Mouse (Mus musculus): Measurements from ENCODE around the gene Parp6. TPM values are rescaled to one million over a fixed set of nuclear protein-coding genes. Genes with fewer than 3 reads are reported as not detected.

Gene Parp6
- polyA plus RNA-seq, 1 experiment from 2014 or later, result 12.5 TPM

- 11% methylated on average over 47 of the region's 47 CpGs for WGBS (ENCODE audit: missing documents)
- Histone ChIP-seq H3K36me3 (ENCODE audit: inconsistent target) (peaks cover 31% of the 10 kb centered on the region), H3K4me3 (ENCODE audit: inconsistent target) (no peak within 1 kb of the TSS), H3K79me2 (ENCODE audit: inconsistent target) (no peaks in the 10 kb centered on the region), H3K27ac (no peak within 1 kb of the TSS)
Observed at GRCm38 (mm10) chr9:59679678-59680533, 62.8 kb downstream of the Parp6 start, which contains the start of gene Gramd2. TSS of gene Gramd2 (plus strand) at chr9:59680144.

DNA sequence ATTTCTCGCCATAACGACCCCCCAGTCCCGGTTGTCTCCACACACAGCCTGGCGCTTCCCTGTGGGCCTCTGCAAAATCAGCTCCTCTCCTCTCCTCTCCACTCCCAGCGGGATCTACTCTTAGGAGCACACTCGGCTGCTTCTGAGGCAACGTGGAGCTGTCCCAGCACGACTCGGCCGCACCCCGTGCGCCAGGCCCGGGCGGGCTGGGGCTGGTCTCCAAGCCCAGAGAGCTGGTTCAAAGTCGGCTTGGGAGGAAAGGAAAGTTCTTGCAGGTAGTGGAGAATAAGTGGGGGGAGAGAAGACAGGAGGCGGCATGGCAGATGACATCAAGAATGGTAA, 63.4 kb downstream of the Parp6 start:
- WGBS (ENCODE audit: missing documents), result 49% methylated on average over 16 of the region's 16 CpGs
- H3K4me3 ChIP-seq (ENCODE audit: inconsistent target), result no peak overlapping the region
- no peaks in the 10 kb centered on the region for H3K79me2 ChIP-seq (ENCODE audit: inconsistent target)
- H3K27ac ChIP-seq, result no peak overlapping the region
- peaks cover 25% of the 10 kb centered on the region for H3K36me3 ChIP-seq (ENCODE audit: inconsistent target)

GRCm38 (mm10) chr9:59684020-59684419, 66.9 kb downstream of the Parp6 start:
- no peak overlapping the region for H3K4me3 ChIP-seq (ENCODE audit: inconsistent target)
- 79% methylated on average over 2 of the region's 2 CpGs for WGBS (ENCODE audit: missing documents)
- no peak overlapping the region for H3K27ac ChIP-seq
- no peaks in the 10 kb centered on the region for H3K79me2 ChIP-seq (ENCODE audit: inconsistent target)
- no peaks in the 10 kb centered on the region; the same call in 1 of the 2 replicates for H3K36me3 ChIP-seq (ENCODE audit: inconsistent target)

- no peaks in the 10 kb centered on the region for H3K79me2 ChIP-seq (ENCODE audit: inconsistent target)
- H3K36me3 ChIP-seq (ENCODE audit: inconsistent target), result no peaks in the 10 kb centered on the region
- H3K27ac ChIP-seq, result no peak overlapping the region
- no peak overlapping the region for H3K4me3 ChIP-seq (ENCODE audit: inconsistent target)
- 21% methylated on average over 6 of the region's 6 CpGs for WGBS (ENCODE audit: missing documents)
Observed at GRCm38 (mm10) chr9:59687416-59688046, 70.4 kb downstream of the Parp6 start.

DNA sequence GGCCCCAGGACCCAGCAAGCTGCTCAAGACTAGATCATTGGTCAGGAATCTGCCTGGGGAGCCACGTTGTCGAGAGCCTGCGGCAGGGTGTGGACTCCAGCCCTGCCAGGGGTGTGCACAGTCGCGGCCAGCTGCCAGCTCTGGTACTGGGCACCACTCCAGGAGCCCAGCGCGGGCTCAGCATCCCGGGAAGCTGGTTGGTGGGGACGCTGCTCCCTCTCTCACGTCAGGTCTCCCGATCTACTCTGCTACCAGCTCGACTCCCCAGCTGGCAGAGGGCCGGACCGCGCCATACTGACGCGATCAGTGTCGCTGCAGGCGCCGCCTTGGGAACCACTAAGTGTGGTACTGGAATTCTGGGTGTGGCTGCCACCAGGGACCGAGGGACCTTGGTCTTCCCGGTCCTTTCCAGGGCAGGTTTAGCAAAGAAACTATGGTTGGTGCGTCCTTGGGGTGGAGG, 74.6 kb downstream of the Parp6 start:
- 23% methylated on average over 22 of the region's 23 CpGs for WGBS (ENCODE audit: missing documents)
- H3K79me2 ChIP-seq (ENCODE audit: inconsistent target), result no peaks in the 10 kb centered on the region
- H3K27ac ChIP-seq, result no peak overlapping the region
- no peaks in the 10 kb centered on the region for H3K36me3 ChIP-seq (ENCODE audit: inconsistent target)
- H3K4me3 ChIP-seq (ENCODE audit: inconsistent target), result no peak overlapping the region

GRCm38 (mm10) chr9:59692145-59692544, 75.1 kb downstream of the Parp6 start:
- H3K27ac ChIP-seq, result no peak overlapping the region
- H3K79me2 ChIP-seq (ENCODE audit: inconsistent target), result no peaks in the 10 kb centered on the region
- WGBS (ENCODE audit: missing documents), result 52% methylated on average over 9 of the region's 9 CpGs
- no peak overlapping the region for H3K4me3 ChIP-seq (ENCODE audit: inconsistent target)
- no peaks in the 10 kb centered on the region for H3K36me3 ChIP-seq (ENCODE audit: inconsistent target)

- no peak overlapping the region for H3K4me3 ChIP-seq (ENCODE audit: inconsistent target)
- H3K79me2 ChIP-seq (ENCODE audit: inconsistent target), result no peaks in the 10 kb centered on the region
- WGBS (ENCODE audit: missing documents), result 81% methylated on average over 16 of the region's 16 CpGs
- no peaks in the 10 kb centered on the region for H3K36me3 ChIP-seq (ENCODE audit: inconsistent target)
- no peak overlapping the region for H3K27ac ChIP-seq
Observed at GRCm38 (mm10) chr9:59694571-59695450, 77.7 kb downstream of the Parp6 start.

GRCm38 (mm10) chr9:59695451-59695813, 78.3 kb downstream of the Parp6 start:
- Histone ChIP-seq H3K4me3 (ENCODE audit: inconsistent target) (no peak overlapping the region), H3K27ac (no peak overlapping the region), H3K79me2 (ENCODE audit: inconsistent target) (no peaks in the 10 kb centered on the region), H3K36me3 (ENCODE audit: inconsistent target) (no peaks in the 10 kb centered on the region)
- 49% methylated on average over 3 of the region's 3 CpGs for WGBS (ENCODE audit: missing documents)

DNA sequence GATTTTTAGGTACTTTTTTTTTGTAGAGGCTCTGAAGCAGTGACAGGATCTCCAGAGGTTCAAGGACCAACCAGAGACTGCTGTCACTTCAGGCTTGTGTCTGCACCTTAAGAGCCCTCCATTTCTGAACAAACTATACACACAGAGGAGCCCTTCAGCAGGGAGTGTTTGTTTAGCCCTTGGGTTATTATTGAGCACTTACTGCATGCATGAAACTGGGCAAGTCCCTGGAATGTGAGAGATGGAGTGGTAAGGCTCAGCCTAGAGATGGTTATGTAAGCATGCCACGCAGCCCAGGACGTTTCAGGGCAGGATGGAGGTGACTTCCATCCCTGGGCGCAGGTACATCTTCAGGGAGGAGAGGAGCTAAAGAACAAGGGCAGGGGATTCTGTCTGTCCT, 79.3 kb downstream of the Parp6 start:
- 86% methylated on average over 3 of the region's 3 CpGs for WGBS (ENCODE audit: missing documents)
- no peak overlapping the region for H3K4me3 ChIP-seq (ENCODE audit: inconsistent target)
- H3K36me3 ChIP-seq (ENCODE audit: inconsistent target), result no peaks in the 10 kb centered on the region
- H3K79me2 ChIP-seq (ENCODE audit: inconsistent target), result no peaks in the 10 kb centered on the region
- no peak overlapping the region for H3K27ac ChIP-seq

Other genes starting within 250 kb of the Parp6 start
- 36.6 to 40.2 TPM (median 36.8 TPM) in 3 replicates for gene Arih1, start 130.7 kb upstream of the Parp6 start, polyA plus RNA-seq (2018)
- 1,167 to 1,761 TPM (median 1,697 TPM) in 3 replicates for gene Hexa, start 77.7 kb upstream of the Parp6 start, polyA plus RNA-seq (2018)
- gene Tmem202, start 77.4 kb upstream of the Parp6 start, polyA plus RNA-seq (2018), result 4.2 to 5.7 TPM (median 5.0 TPM) in 3 replicates
- gene Celf6, start 39.4 kb upstream of the Parp6 start, polyA plus RNA-seq (2018), result not detected in 3 replicates
- 486 to 1,380 TPM (median 674 TPM) in 3 replicates for gene Pkm, start 39.1 kb downstream of the Parp6 start, polyA plus RNA-seq (2018)
- gene Gramd2, start 62.9 kb downstream of the Parp6 start, polyA plus RNA-seq (2018), result 0.20 TPM in 1 of 3 replicates, not detected in the others
- 7.6 to 10.0 TPM (median 9.7 TPM) in 3 replicates for gene Senp8, start 133.4 kb downstream of the Parp6 start, polyA plus RNA-seq (2018)
- 9.8 to 24.4 TPM (median 10.2 TPM) in 3 replicates for gene Myo9a, start 133.6 kb downstream of the Parp6 start, polyA plus RNA-seq (2018)

Measured in macrophage (primary cell).